Mouse (Mus musculus): ENCODE data around the gene Cabp7. TPM values are rescaled to one million over a fixed set of nuclear protein-coding genes. Genes with fewer than 3 reads are reported as not detected.

The Cabp7 gene
- polyA plus RNA-seq, 1 experiment from 2014 or later = 0.19 TPM

DNA sequence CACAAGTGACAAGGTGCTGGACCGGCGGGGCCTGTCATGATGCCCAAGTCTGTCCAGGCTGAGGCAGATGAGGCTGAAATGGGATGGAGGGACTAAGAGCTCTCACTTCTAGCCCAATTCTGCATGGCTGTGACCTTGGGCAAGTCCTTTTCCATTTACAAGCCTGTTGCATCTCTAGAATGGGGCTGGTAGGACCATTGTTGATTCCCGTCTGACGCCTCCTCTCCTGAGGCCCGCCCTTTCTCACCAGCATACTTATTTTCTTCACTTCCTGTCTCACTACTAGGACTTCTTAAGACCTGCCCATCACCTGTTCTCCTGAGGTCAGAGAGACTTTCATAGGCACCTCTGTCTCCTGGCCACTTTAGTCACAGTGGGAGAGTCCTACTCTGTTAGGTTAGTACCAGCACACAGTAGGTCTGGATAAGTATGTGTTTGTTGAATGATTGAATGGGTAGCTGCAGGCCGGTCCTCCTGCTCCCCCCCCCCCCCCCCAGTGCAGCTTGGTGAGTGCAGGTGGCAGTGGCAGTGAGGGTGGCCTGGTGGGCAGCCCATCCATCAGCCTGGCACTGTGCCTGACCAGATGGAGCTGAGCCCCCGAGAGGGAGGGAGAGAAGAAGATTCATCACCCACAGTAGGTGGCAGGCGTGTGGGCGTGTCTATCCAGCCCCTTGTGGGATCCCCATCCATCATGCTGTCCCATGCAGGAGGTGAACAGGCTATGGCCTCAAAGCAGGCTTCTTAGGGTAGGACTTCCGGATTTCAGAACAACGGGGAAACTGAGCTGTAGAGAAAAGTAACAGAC is 10.6 kb upstream of the Cabp7 start:
- no peak overlapping the region for H3K27ac ChIP-seq (replicated peaks; ENCODE audit: low read depth, low read length)
- WGBS = 40% methylated on average over 11 of the region's 11 CpGs
- H3K4me3 ChIP-seq (ENCODE audit: low read depth, low read length) = no peak overlapping the region
- H3K27me3 ChIP-seq (ENCODE audit: control insufficient read depth, insufficient read depth, low read length) = peaks cover 21% of the 10 kb centered on the region
- DNase-seq (ENCODE audit: low spot score) (no peak), ATAC-seq (ENCODE audit: insufficient number of reproducible peaks, low FRiP score, low TSS enrichment, low read depth) (no peak)
- no peaks in the 10 kb centered on the region for H3K9me3 ChIP-seq (ENCODE audit: control insufficient read depth, low read length)
- no peak overlapping the region for H3K9ac ChIP-seq (ENCODE audit: low read length)
- H3K4me2 ChIP-seq (ENCODE audit: low read depth, severe bottlenecking) = no peak overlapping the region
- no peaks in the 10 kb centered on the region for H3K36me3 ChIP-seq (ENCODE audit: control insufficient read depth, insufficient read depth, low read length)
- peaks cover 4% of the 10 kb centered on the region; the same call in 1 of the 2 replicates for H3K4me1 ChIP-seq (ENCODE audit: control insufficient read depth, insufficient read depth, low read length)

DNA sequence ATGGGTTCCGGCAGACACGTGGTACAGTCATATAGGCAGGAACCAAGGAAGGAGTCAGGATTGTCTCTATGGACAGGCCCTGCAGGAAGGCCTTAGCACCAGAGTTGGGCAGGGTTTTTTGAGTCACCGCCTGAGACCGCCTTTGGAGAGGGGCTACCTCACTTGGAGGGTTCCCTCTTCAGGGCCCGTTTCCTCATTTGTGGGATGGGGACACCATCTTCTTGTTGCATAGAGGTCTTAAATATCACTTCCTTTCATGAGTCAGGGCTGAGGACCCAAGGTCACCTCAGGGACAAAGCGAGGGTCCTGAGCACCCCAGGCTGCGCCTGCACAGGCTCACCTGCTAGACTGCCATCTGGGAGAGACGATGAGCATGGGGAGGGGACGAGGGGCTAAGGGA is 9.9 kb upstream of the Cabp7 start:
- 78% methylated on average over 9 of the region's 9 CpGs for WGBS
- no peak for DNase-seq (ENCODE audit: low spot score)
- Histone ChIP-seq H3K27me3 (ENCODE audit: control insufficient read depth, insufficient read depth, low read length) (peaks cover 15% of the 10 kb centered on the region), H3K4me2 (ENCODE audit: low read depth, severe bottlenecking) (no peak overlapping the region), H3K27ac (replicated peaks; ENCODE audit: low read depth, low read length) (no peak overlapping the region), H3K4me1 (ENCODE audit: control insufficient read depth, insufficient read depth, low read length) (peaks cover 4% of the 10 kb centered on the region; the same call in 1 of the 2 replicates), H3K4me3 (ENCODE audit: low read depth, low read length) (no peak overlapping the region), H3K9me3 (ENCODE audit: control insufficient read depth, low read length) (no peaks in the 10 kb centered on the region), H3K36me3 (ENCODE audit: control insufficient read depth, insufficient read depth, low read length) (no peaks in the 10 kb centered on the region), H3K9ac (ENCODE audit: low read length) (no peak overlapping the region)
- ATAC-seq (ENCODE audit: insufficient number of reproducible peaks, low FRiP score, low TSS enrichment, low read depth) = no peak

DNA sequence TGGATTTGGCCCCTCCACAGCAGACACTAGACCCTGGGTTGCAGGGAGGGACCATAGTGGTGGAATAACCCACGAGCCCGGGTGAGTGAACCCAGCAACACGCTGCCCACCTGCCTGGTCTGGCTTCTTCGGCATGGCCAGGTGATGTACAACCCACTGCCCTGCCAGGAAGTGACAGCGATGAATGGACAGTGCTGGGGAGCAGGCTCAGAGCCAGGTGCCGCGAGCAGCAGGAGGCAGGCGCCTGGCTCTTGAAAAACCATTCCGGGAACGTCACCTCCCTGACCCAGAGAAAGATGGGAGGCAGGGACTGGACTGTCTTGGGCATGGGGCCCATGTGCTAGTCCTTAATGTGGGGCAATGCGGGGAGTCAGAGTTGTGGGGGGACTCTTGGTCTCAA is 8.3 kb upstream of the Cabp7 start:
- H3K9ac ChIP-seq (ENCODE audit: low read length) = no peak overlapping the region
- H3K4me2 ChIP-seq (ENCODE audit: low read depth, severe bottlenecking) = no peak overlapping the region
- H3K9me3 ChIP-seq (ENCODE audit: control insufficient read depth, low read length) = no peaks in the 10 kb centered on the region
- H3K27ac ChIP-seq (replicated peaks; ENCODE audit: low read depth, low read length) = no peak overlapping the region
- H3K4me3 ChIP-seq (ENCODE audit: low read depth, low read length) = no peak overlapping the region
- 81% methylated on average over 11 of the region's 11 CpGs for WGBS
- H3K4me1 ChIP-seq (ENCODE audit: control insufficient read depth, insufficient read depth, low read length) = peaks cover 4% of the 10 kb centered on the region; the same call in 1 of the 2 replicates
- DNase-seq (ENCODE audit: low spot score) = no peak
- peaks cover 8% of the 10 kb centered on the region for H3K27me3 ChIP-seq (ENCODE audit: control insufficient read depth, insufficient read depth, low read length)
- ATAC-seq (ENCODE audit: insufficient number of reproducible peaks, low FRiP score, low TSS enrichment, low read depth) = no peak
- H3K36me3 ChIP-seq (ENCODE audit: control insufficient read depth, insufficient read depth, low read length) = no peaks in the 10 kb centered on the region

DNA sequence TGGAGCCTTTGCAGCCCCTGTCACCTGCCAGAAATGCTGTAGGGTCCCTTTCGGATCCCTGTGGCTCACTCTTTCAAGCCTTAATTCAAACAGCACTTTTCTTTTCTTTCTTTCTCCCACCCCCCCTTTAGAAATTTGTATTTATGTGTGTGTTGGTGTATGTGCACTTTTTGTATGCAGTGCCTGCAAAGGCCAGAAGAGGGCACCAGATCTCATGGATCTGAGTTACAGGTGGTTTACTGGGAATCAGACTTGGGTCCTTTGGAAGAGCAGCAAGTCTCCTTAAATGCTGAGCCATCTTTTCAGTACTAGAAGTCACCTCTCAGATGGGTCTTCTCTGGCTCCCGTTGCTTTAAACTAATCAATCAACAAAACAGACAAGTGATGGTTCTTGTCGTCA is 7.5 kb upstream of the Cabp7 start:
- H3K4me2 ChIP-seq (ENCODE audit: low read depth, severe bottlenecking) = no peak overlapping the region
- H3K36me3 ChIP-seq (ENCODE audit: control insufficient read depth, insufficient read depth, low read length) = no peaks in the 10 kb centered on the region
- no peak overlapping the region for H3K4me3 ChIP-seq (ENCODE audit: low read depth, low read length)

DNA sequence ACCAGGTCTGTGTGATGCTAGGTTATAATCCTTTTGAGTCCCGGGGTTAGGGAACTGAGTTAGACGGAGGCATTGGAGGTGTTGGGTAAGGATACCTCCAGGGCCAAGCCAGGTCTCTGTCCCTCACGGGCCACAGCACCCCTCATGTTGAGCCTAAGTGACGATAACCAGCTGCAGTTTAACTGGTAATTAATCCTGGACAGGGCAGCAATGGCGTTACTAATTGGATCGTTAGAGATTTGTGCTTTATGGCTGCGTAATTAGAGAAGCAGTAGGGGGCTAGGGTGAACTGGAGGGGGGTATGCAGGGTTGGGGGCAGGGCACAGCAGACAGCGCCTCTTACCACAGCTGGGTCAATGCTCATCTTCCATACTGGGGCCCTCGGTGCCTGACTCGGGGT is 6.3 kb upstream of the Cabp7 start:
- peaks cover 4% of the 10 kb centered on the region; the same call in 1 of the 2 replicates for H3K4me1 ChIP-seq (ENCODE audit: control insufficient read depth, insufficient read depth, low read length)
- no peak for DNase-seq (ENCODE audit: low spot score)
- ATAC-seq (ENCODE audit: insufficient number of reproducible peaks, low FRiP score, low TSS enrichment, low read depth) = no peak
- WGBS = 23% methylated on average over 10 of the region's 10 CpGs
- no peak overlapping the region for H3K9ac ChIP-seq (ENCODE audit: low read length)
- no peaks in the 10 kb centered on the region for H3K9me3 ChIP-seq (ENCODE audit: control insufficient read depth, low read length)
- no peaks in the 10 kb centered on the region for H3K36me3 ChIP-seq (ENCODE audit: control insufficient read depth, insufficient read depth, low read length)
- peaks cover 28% of the 10 kb centered on the region for H3K27me3 ChIP-seq (ENCODE audit: control insufficient read depth, insufficient read depth, low read length)
- H3K27ac ChIP-seq (replicated peaks; ENCODE audit: low read depth, low read length) = no peak overlapping the region
- H3K4me2 ChIP-seq (ENCODE audit: low read depth, severe bottlenecking) = no peak overlapping the region
- no peak overlapping the region for H3K4me3 ChIP-seq (ENCODE audit: low read depth, low read length)

More for the DNA sequence above, 7.5 kb upstream of the Cabp7 start:
- no peak overlapping the region for H3K27ac ChIP-seq (replicated peaks; ENCODE audit: low read depth, low read length)
- ATAC-seq (ENCODE audit: insufficient number of reproducible peaks, low FRiP score, low TSS enrichment, low read depth) (no peak), DNase-seq (ENCODE audit: low spot score) (no peak)
- H3K9ac ChIP-seq (ENCODE audit: low read length) = no peak overlapping the region
- no peaks in the 10 kb centered on the region for H3K9me3 ChIP-seq (ENCODE audit: control insufficient read depth, low read length)
- H3K27me3 ChIP-seq (ENCODE audit: control insufficient read depth, insufficient read depth, low read length) = peaks cover 16% of the 10 kb centered on the region
- WGBS = 93% methylated on average over 3 of the region's 3 CpGs
- peaks cover 4% of the 10 kb centered on the region; the same call in 1 of the 2 replicates for H3K4me1 ChIP-seq (ENCODE audit: control insufficient read depth, insufficient read depth, low read length)

DNA sequence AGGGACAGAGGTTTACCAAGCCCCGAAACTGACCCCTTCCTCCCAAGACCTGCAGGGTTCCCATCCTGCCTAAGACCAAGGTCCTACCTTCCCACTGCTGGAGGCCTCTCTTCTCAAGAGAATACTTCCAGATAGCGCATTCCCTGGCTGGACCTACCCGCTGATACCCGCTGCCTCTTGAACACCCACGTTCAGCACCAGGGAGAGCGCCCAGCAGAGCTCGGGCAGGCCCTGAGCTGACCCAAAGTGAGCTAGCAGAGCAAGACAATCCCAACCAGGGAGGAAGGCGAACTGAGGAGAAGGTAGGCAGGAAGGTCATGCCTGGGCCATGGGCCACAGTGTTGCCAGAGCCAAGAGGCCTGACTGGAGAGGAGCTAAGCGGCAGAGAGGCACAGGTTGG is 3.7 kb upstream of the Cabp7 start:
- H3K27me3 ChIP-seq (ENCODE audit: control insufficient read depth, insufficient read depth, low read length) = peaks cover 48% of the 10 kb centered on the region
- no peak overlapping the region for H3K4me3 ChIP-seq (ENCODE audit: low read depth, low read length)
- H3K4me2 ChIP-seq (ENCODE audit: low read depth, severe bottlenecking) = no peak overlapping the region
- no peak overlapping the region for H3K9ac ChIP-seq (ENCODE audit: low read length)
- no peaks in the 10 kb centered on the region for H3K9me3 ChIP-seq (ENCODE audit: control insufficient read depth, low read length)
- WGBS = 5% methylated on average over 9 of the region's 9 CpGs
- peaks cover 17% of the 10 kb centered on the region for H3K4me1 ChIP-seq (ENCODE audit: control insufficient read depth, insufficient read depth, low read length)
- peak; percentile 93 for DNase-seq (ENCODE audit: low spot score)
- no peak overlapping the region for H3K27ac ChIP-seq (replicated peaks; ENCODE audit: low read depth, low read length)
- ATAC-seq (ENCODE audit: insufficient number of reproducible peaks, low FRiP score, low TSS enrichment, low read depth) = no peak
- no peaks in the 10 kb centered on the region for H3K36me3 ChIP-seq (ENCODE audit: control insufficient read depth, insufficient read depth, low read length)

DNA sequence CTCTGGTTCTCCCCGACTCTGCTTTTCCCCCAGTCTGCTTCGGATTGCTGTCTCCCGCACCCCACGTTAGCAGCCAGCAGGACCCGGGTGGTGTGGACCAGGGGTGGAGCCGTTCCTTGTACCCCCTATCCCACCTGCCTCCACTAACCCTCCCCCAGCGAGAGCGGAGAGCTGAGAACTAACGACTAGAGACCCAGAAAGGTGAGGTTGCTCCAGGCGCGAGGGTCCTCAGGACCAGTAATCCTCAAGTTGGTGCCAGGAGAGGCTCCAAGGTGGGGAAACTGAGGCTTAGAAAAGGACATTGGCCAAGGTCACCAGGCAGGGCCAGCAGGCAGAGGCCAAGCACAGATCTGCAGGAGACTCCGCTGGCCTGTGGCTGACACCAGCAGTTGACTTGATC is 707 bp upstream of the Cabp7 start:
- peak overlapping the region; percentile 91 for H3K4me2 ChIP-seq (ENCODE audit: low read depth, severe bottlenecking)
- DNase-seq (ENCODE audit: low spot score) = no peak
- H3K4me1 ChIP-seq (ENCODE audit: control insufficient read depth, insufficient read depth, low read length) = peaks cover 13% of the 10 kb centered on the region
- H3K4me3 ChIP-seq (ENCODE audit: low read depth, low read length) = peak overlapping the region; percentile 40
- no peak for ATAC-seq (ENCODE audit: insufficient number of reproducible peaks, low FRiP score, low TSS enrichment, low read depth)
- H3K9me3 ChIP-seq (ENCODE audit: control insufficient read depth, low read length) = no peaks in the 10 kb centered on the region
- no peaks in the 10 kb centered on the region for H3K36me3 ChIP-seq (ENCODE audit: control insufficient read depth, insufficient read depth, low read length)
- under 1% methylated on average over 12 of the region's 12 CpGs for WGBS
- peaks cover 72% of the 10 kb centered on the region for H3K27me3 ChIP-seq (ENCODE audit: control insufficient read depth, insufficient read depth, low read length)
- no peak overlapping the region for H3K27ac ChIP-seq (replicated peaks; ENCODE audit: low read depth, low read length)
- H3K9ac ChIP-seq (ENCODE audit: low read length) = no peak overlapping the region

DNA sequence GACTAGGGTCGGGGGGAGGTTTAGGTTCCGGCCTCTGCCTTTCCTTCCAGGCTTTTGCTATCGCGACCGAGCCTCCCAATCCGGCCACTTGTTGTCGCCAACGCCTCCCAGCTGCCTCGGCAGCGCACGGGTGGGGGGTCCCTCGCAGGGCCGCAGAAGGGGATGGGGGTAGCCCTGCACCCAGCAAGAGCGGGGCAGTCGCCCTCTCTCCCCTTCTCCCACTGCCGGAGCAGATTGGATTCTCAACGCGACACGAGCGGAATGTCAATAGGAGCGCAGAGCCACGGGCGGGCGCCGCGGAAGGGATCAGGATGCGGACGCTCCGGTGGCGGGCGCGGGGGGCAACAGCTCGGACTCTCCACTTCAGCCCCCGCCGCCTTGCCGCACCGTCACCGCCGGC is 609 bp downstream of the Cabp7 start:
- H3K9me3 ChIP-seq (ENCODE audit: control insufficient read depth, low read length) = no peaks in the 10 kb centered on the region
- DNase-seq (ENCODE audit: low spot score) = peak; percentile 41
- under 1% methylated on average over 39 of the region's 39 CpGs for WGBS
- no peak overlapping the region for H3K9ac ChIP-seq (ENCODE audit: low read length)
- H3K36me3 ChIP-seq (ENCODE audit: control insufficient read depth, insufficient read depth, low read length) = no peaks in the 10 kb centered on the region
- peak overlapping the region; percentile 40 for H3K4me3 ChIP-seq (ENCODE audit: low read depth, low read length)
- H3K27me3 ChIP-seq (ENCODE audit: control insufficient read depth, insufficient read depth, low read length) = peaks cover 74% of the 10 kb centered on the region
- peaks cover 13% of the 10 kb centered on the region for H3K4me1 ChIP-seq (ENCODE audit: control insufficient read depth, insufficient read depth, low read length)
- H3K27ac ChIP-seq (replicated peaks; ENCODE audit: low read depth, low read length) = no peak overlapping the region
- peak overlapping the region; percentile 91 for H3K4me2 ChIP-seq (ENCODE audit: low read depth, severe bottlenecking)
- no peak for ATAC-seq (ENCODE audit: insufficient number of reproducible peaks, low FRiP score, low TSS enrichment, low read depth)
